Mouse (Mus musculus): ENCODE results near the gene Nln. TPM values are rescaled to one million over a fixed set of nuclear protein-coding genes. Genes with fewer than 3 reads are reported as not detected.

Gene Nln
- total RNA-seq, 1 experiment: 24.2 TPM

GRCm38 (mm10) chr13:104061975-104062750 is 47.3 kb downstream of the Nln start:
- H3K9ac ChIP-seq (ENCODE audit: insufficient read depth, low read depth, low read length, poor library complexity, severe bottlenecking): no peak overlapping the region
- TF ChIP-seq ZC3H11A (IDR thresholded peaks at IDR 0.05; ENCODE audit: borderline replicate concordance, low read depth, low read length): no peak
- no peak for TF ChIP-seq ZNF384 (IDR thresholded peaks at IDR 0.05; ENCODE audit: low read depth, low read length)
- no peak for TF ChIP-seq HCFC1 (IDR thresholded peaks at IDR 0.05; ENCODE audit: borderline replicate concordance, insufficient read depth, low read length)
- in situ Hi-C loops (cut with MboI; ENCODE audit: low sequenced_read_pairs in 2 of 2, unreplicated experiment in 2 of 2): no loop called here
- H3K36me3 ChIP-seq (ENCODE audit: control insufficient read depth, insufficient read depth, low read length, poor library complexity, severe bottlenecking): peaks cover 1% of the 10 kb centered on the region; the same call in 1 of the 2 replicates
- H3K27ac ChIP-seq (ENCODE audit: insufficient read depth, low read depth, low read length, poor library complexity, severe bottlenecking): no peak overlapping the region
- no peak overlapping the region for H3K4me3 ChIP-seq (ENCODE audit: insufficient read depth in 1 of 2, low read depth in 1 of 2, low read length in 2 of 2, poor library complexity in 1 of 2, severe bottlenecking in 1 of 2)
- no peak for DNase-seq (ENCODE audit: low read depth, low spot score)
- no peaks in the 10 kb centered on the region for H3K9me3 ChIP-seq (ENCODE audit: control insufficient read depth, insufficient read depth, low read depth, low read length)
- H3K4me1 ChIP-seq (ENCODE audit: control insufficient read depth in 2 of 2, insufficient read depth in 2 of 2, low read length in 2 of 2, poor library complexity in 1 of 2): no peaks in the 10 kb centered on the region

- DNase-seq (ENCODE audit: low read depth, low spot score): no peak
- Histone ChIP-seq H3K4me1 (ENCODE audit: control insufficient read depth in 2 of 2, insufficient read depth in 2 of 2, low read length in 2 of 2, poor library complexity in 1 of 2) (no peaks in the 10 kb centered on the region), H3K36me3 (ENCODE audit: control insufficient read depth, insufficient read depth, low read length, poor library complexity, severe bottlenecking) (peaks cover 1% of the 10 kb centered on the region; the same call in 1 of the 2 replicates), H3K9ac (ENCODE audit: insufficient read depth, low read depth, low read length, poor library complexity, severe bottlenecking) (no peak overlapping the region), H3K9me3 (ENCODE audit: control insufficient read depth, insufficient read depth, low read depth, low read length) (no peaks in the 10 kb centered on the region), H3K27ac (ENCODE audit: insufficient read depth, low read depth, low read length, poor library complexity, severe bottlenecking) (no peak overlapping the region), H3K4me3 (ENCODE audit: insufficient read depth in 1 of 2, low read depth in 1 of 2, low read length in 2 of 2, poor library complexity in 1 of 2, severe bottlenecking in 1 of 2) (no peak overlapping the region)
- TF ChIP-seq ZC3H11A (IDR thresholded peaks at IDR 0.05; ENCODE audit: borderline replicate concordance, low read depth, low read length): no peak
- TF ChIP-seq ZNF384 (IDR thresholded peaks at IDR 0.05; ENCODE audit: low read depth, low read length): no peak
- no peak for TF ChIP-seq HCFC1 (IDR thresholded peaks at IDR 0.05; ENCODE audit: borderline replicate concordance, insufficient read depth, low read length)
- no peak for TF ChIP-seq CHD2 (IDR thresholded peaks at IDR 0.05; ENCODE audit: low read depth, low read length)
- no peak for TF ChIP-seq MAFK (IDR thresholded peaks at IDR 0.05; ENCODE audit: insufficient read depth, low read depth, low read length)
- in situ Hi-C loops (cut with MboI; ENCODE audit: low sequenced_read_pairs in 2 of 2, unreplicated experiment in 2 of 2): no loop called here
These were observed 49.2 kb downstream of the Nln start for GRCm38 (mm10) chr13:104060231-104060630.

GRCm38 (mm10) chr13:104059536-104059935 is 49.9 kb downstream of the Nln start:
- Histone ChIP-seq H3K9me3 (ENCODE audit: control insufficient read depth, insufficient read depth, low read depth, low read length) (no peaks in the 10 kb centered on the region), H3K4me3 (ENCODE audit: insufficient read depth in 1 of 2, low read depth in 1 of 2, low read length in 2 of 2, poor library complexity in 1 of 2, severe bottlenecking in 1 of 2) (no peak overlapping the region), H3K36me3 (ENCODE audit: control insufficient read depth, insufficient read depth, low read length, poor library complexity, severe bottlenecking) (no peaks in the 10 kb centered on the region), H3K27ac (ENCODE audit: insufficient read depth, low read depth, low read length, poor library complexity, severe bottlenecking) (no peak overlapping the region), H3K9ac (ENCODE audit: insufficient read depth, low read depth, low read length, poor library complexity, severe bottlenecking) (no peak overlapping the region), H3K4me1 (ENCODE audit: control insufficient read depth in 2 of 2, insufficient read depth in 2 of 2, low read length in 2 of 2, poor library complexity in 1 of 2) (no peaks in the 10 kb centered on the region)
- DNase-seq (ENCODE audit: low read depth, low spot score): no peak
- in situ Hi-C loops (cut with MboI; ENCODE audit: low sequenced_read_pairs in 2 of 2, unreplicated experiment in 2 of 2): no loop called here
- TF ChIP-seq MAFK (IDR thresholded peaks at IDR 0.05; ENCODE audit: insufficient read depth, low read depth, low read length) (no peak), HCFC1 (IDR thresholded peaks at IDR 0.05; ENCODE audit: borderline replicate concordance, insufficient read depth, low read length) (no peak), CHD2 (IDR thresholded peaks at IDR 0.05; ENCODE audit: low read depth, low read length) (no peak), ZC3H11A (IDR thresholded peaks at IDR 0.05; ENCODE audit: borderline replicate concordance, low read depth, low read length) (no peak), ZNF384 (IDR thresholded peaks at IDR 0.05; ENCODE audit: low read depth, low read length) (no peak)

- Histone ChIP-seq H3K4me3 (ENCODE audit: insufficient read depth in 1 of 2, low read depth in 1 of 2, low read length in 2 of 2, poor library complexity in 1 of 2, severe bottlenecking in 1 of 2) (no peak overlapping the region), H3K4me1 (ENCODE audit: control insufficient read depth in 2 of 2, insufficient read depth in 2 of 2, low read length in 2 of 2, poor library complexity in 1 of 2) (no peaks in the 10 kb centered on the region), H3K36me3 (ENCODE audit: control insufficient read depth, insufficient read depth, low read length, poor library complexity, severe bottlenecking) (no peaks in the 10 kb centered on the region), H3K9ac (ENCODE audit: insufficient read depth, low read depth, low read length, poor library complexity, severe bottlenecking) (no peak overlapping the region), H3K9me3 (ENCODE audit: control insufficient read depth, insufficient read depth, low read depth, low read length) (no peaks in the 10 kb centered on the region), H3K27ac (ENCODE audit: insufficient read depth, low read depth, low read length, poor library complexity, severe bottlenecking) (no peak overlapping the region)
- no peak for TF ChIP-seq ZC3H11A (IDR thresholded peaks at IDR 0.05; ENCODE audit: borderline replicate concordance, low read depth, low read length)
- TF ChIP-seq ZNF384 (IDR thresholded peaks at IDR 0.05; ENCODE audit: low read depth, low read length): no peak
- TF ChIP-seq CHD2 (IDR thresholded peaks at IDR 0.05; ENCODE audit: low read depth, low read length): no peak
- no peak for TF ChIP-seq MAFK (IDR thresholded peaks at IDR 0.05; ENCODE audit: insufficient read depth, low read depth, low read length)
- no peak for TF ChIP-seq HCFC1 (IDR thresholded peaks at IDR 0.05; ENCODE audit: borderline replicate concordance, insufficient read depth, low read length)
- in situ Hi-C loops (cut with MboI; ENCODE audit: low sequenced_read_pairs in 2 of 2, unreplicated experiment in 2 of 2): no loop called here
- DNase-seq (ENCODE audit: low read depth, low spot score): no peak
These were observed 50.7 kb downstream of the Nln start for GRCm38 (mm10) chr13:104058761-104059160.
